Mouse (Mus musculus): ENCODE measurements around the gene Ap1ar. TPM values are rescaled to one million over a fixed set of nuclear protein-coding genes. Genes with fewer than 3 reads are reported as not detected.

The Ap1ar gene
- polyA plus RNA-seq, 1 experiment from 2014 or later = 19.7 TPM

GRCm38 (mm10) chr3:127837972-127838644 is 785 bp upstream of the Ap1ar start:
- peak overlapping the region; percentile 97 for H3K27ac ChIP-seq
- WGBS (ENCODE audit: insufficient replicate concordance) = 25% methylated on average over 8 of the region's 8 CpGs
- H3K9ac ChIP-seq = peak overlapping the region; percentile 88
- no peaks in the 10 kb centered on the region for H3K9me3 ChIP-seq (replicated peaks)
- H3K27me3 ChIP-seq = no peaks in the 10 kb centered on the region
- H3K4me1 ChIP-seq (replicated peaks) = peaks cover 52% of the 10 kb centered on the region
- H3K36me3 ChIP-seq = 0 out of 2 replicates have a peak, but pooled peaks cover under 1% of the 10 kb centered on the region
- H3K4me2 ChIP-seq = peak overlapping the region; percentile 89
- ATAC-seq (ENCODE audit: low read depth) (no peak), DNase-seq (no peak)
- H3K4me3 ChIP-seq (replicated peaks) = peak overlapping the region; percentile 85

- peaks cover 10% of the 10 kb centered on the region; the same call in 1 of the 2 replicates for H3K36me3 ChIP-seq
- H3K4me3 ChIP-seq (replicated peaks) = peak overlapping the region; percentile 85
- peak overlapping the region; percentile 88 for H3K9ac ChIP-seq
- under 1% methylated on average over 17 of the region's 17 CpGs for WGBS (ENCODE audit: insufficient replicate concordance)
- H3K9me3 ChIP-seq (replicated peaks) = no peaks in the 10 kb centered on the region
- ATAC-seq (ENCODE audit: low read depth) (peak; percentile 48), DNase-seq (no peak)
- peaks cover 43% of the 10 kb centered on the region for H3K4me1 ChIP-seq (replicated peaks)
- no peaks in the 10 kb centered on the region for H3K27me3 ChIP-seq
- peak overlapping the region; percentile 89 for H3K4me2 ChIP-seq
- H3K27ac ChIP-seq = peak overlapping the region; percentile 81
These were observed 547 bp downstream of the Ap1ar start for GRCm38 (mm10) chr3:127836798-127837153.

- Histone ChIP-seq H3K9me3 (replicated peaks) (no peaks in the 10 kb centered on the region), H3K9ac (peak overlapping the region; percentile 88; the same call in 1 of the 2 replicates), H3K27me3 (no peaks in the 10 kb centered on the region), H3K27ac (no peak overlapping the region), H3K4me3 (replicated peaks) (peak overlapping the region; percentile 85), H3K4me1 (replicated peaks) (peaks cover 43% of the 10 kb centered on the region), H3K36me3 (peaks cover 10% of the 10 kb centered on the region; the same call in 1 of the 2 replicates), H3K4me2 (peak overlapping the region; percentile 89)
- 52% methylated on average over 6 of the region's 6 CpGs for WGBS (ENCODE audit: insufficient replicate concordance)
- ATAC-seq (ENCODE audit: low read depth) (no peak), DNase-seq (no peak)
These were observed 1.7 kb downstream of the Ap1ar start for GRCm38 (mm10) chr3:127835594-127835993.

- WGBS (ENCODE audit: insufficient replicate concordance) = 71% methylated on average over 4 of the region's 4 CpGs
- Histone ChIP-seq H3K4me1 (replicated peaks) (peaks cover 38% of the 10 kb centered on the region), H3K4me3 (replicated peaks) (no peak overlapping the region), H3K9me3 (replicated peaks) (no peaks in the 10 kb centered on the region), H3K36me3 (peaks cover 10% of the 10 kb centered on the region; the same call in 1 of the 2 replicates), H3K9ac (no peak overlapping the region), H3K27me3 (no peaks in the 10 kb centered on the region), H3K4me2 (no peak overlapping the region), H3K27ac (no peak overlapping the region)
- DNase-seq = no peak
- ATAC-seq (ENCODE audit: low read depth) = no peak
These were observed 3.3 kb downstream of the Ap1ar start for GRCm38 (mm10) chr3:127834040-127834439.

GRCm38 (mm10) chr3:127831079-127831478 is 6.2 kb downstream of the Ap1ar start:
- no peaks in the 10 kb centered on the region for H3K27me3 ChIP-seq
- H3K36me3 ChIP-seq = peaks cover 10% of the 10 kb centered on the region; the same call in 1 of the 2 replicates
- WGBS (ENCODE audit: insufficient replicate concordance) = 55% methylated on average over 6 of the region's 6 CpGs
- H3K27ac ChIP-seq = no peak overlapping the region
- no peak overlapping the region for H3K9ac ChIP-seq
- DNase-seq (no peak), ATAC-seq (ENCODE audit: low read depth) (no peak; the same call in 1 of the 2 replicates)
- H3K4me3 ChIP-seq (replicated peaks) = no peak overlapping the region
- H3K4me1 ChIP-seq (replicated peaks) = peaks cover 31% of the 10 kb centered on the region
- no peaks in the 10 kb centered on the region for H3K9me3 ChIP-seq (replicated peaks)
- no peak overlapping the region for H3K4me2 ChIP-seq

GRCm38 (mm10) chr3:127830183-127830582 is 7.1 kb downstream of the Ap1ar start:
- ATAC-seq (ENCODE audit: low read depth) (no peak), DNase-seq (no peak)
- H3K36me3 ChIP-seq = peaks cover 10% of the 10 kb centered on the region; the same call in 1 of the 2 replicates
- no peak overlapping the region for H3K4me3 ChIP-seq (replicated peaks)
- H3K9ac ChIP-seq = no peak overlapping the region
- no peaks in the 10 kb centered on the region for H3K27me3 ChIP-seq
- H3K4me1 ChIP-seq (replicated peaks) = peaks cover 28% of the 10 kb centered on the region
- H3K4me2 ChIP-seq = no peak overlapping the region
- H3K9me3 ChIP-seq (replicated peaks) = no peaks in the 10 kb centered on the region
- 84% methylated on average over 10 of the region's 10 CpGs for whole genome bisulfite sequencing (ENCODE audit: insufficient replicate concordance)
- no peak overlapping the region for H3K27ac ChIP-seq

- H3K9ac ChIP-seq = no peak overlapping the region
- H3K27me3 ChIP-seq = no peaks in the 10 kb centered on the region
- DNase-seq = no peak
- no peak for ATAC-seq (ENCODE audit: low read depth)
- H3K4me2 ChIP-seq = no peak overlapping the region
- WGBS (ENCODE audit: insufficient replicate concordance) = 74% methylated on average over 7 of the region's 7 CpGs
- no peak overlapping the region for H3K4me3 ChIP-seq (replicated peaks)
- H3K27ac ChIP-seq = no peak overlapping the region
- H3K9me3 ChIP-seq (replicated peaks) = no peaks in the 10 kb centered on the region
- peaks cover 34% of the 10 kb centered on the region for H3K4me1 ChIP-seq (replicated peaks)
- H3K36me3 ChIP-seq = peaks cover 7% of the 10 kb centered on the region
These were observed 10.2 kb downstream of the Ap1ar start for GRCm38 (mm10) chr3:127827123-127827522.

GRCm38 (mm10) chr3:127826503-127826902 is 10.8 kb downstream of the Ap1ar start:
- H3K4me2 ChIP-seq = no peak overlapping the region
- no peak for DNase-seq
- 88% methylated on average over 7 of the region's 7 CpGs for WGBS (ENCODE audit: insufficient replicate concordance)
- H3K4me1 ChIP-seq (replicated peaks) = peaks cover 37% of the 10 kb centered on the region
- peaks cover 12% of the 10 kb centered on the region for H3K36me3 ChIP-seq
- H3K27ac ChIP-seq = no peak overlapping the region
- no peak for ATAC-seq (ENCODE audit: low read depth)
- H3K9ac ChIP-seq = no peak overlapping the region
- no peaks in the 10 kb centered on the region for H3K9me3 ChIP-seq (replicated peaks)
- no peak overlapping the region for H3K4me3 ChIP-seq (replicated peaks)
- H3K27me3 ChIP-seq = no peaks in the 10 kb centered on the region

- ATAC-seq (ENCODE audit: low read depth) = no peak
- H3K27me3 ChIP-seq = no peaks in the 10 kb centered on the region
- peaks cover 28% of the 10 kb centered on the region for H3K36me3 ChIP-seq
- H3K4me1 ChIP-seq (replicated peaks) = peaks cover 52% of the 10 kb centered on the region
- no peak overlapping the region for H3K9ac ChIP-seq
- H3K4me2 ChIP-seq = no peak overlapping the region
- no peak overlapping the region for H3K4me3 ChIP-seq (replicated peaks)
- H3K9me3 ChIP-seq (replicated peaks) = no peaks in the 10 kb centered on the region
- 0 out of 2 replicates have a peak overlapping the region, but pooled peaks have one; percentile 9 for H3K27ac ChIP-seq
- no peak for DNase-seq
- WGBS (ENCODE audit: insufficient replicate concordance) = 74% methylated on average over 17 of the region's 17 CpGs
These were observed 13.1 kb downstream of the Ap1ar start for GRCm38 (mm10) chr3:127823886-127824863.

GRCm38 (mm10) chr3:127821209-127821608 is 16.1 kb downstream of the Ap1ar start:
- ATAC-seq (ENCODE audit: low read depth) (peak; percentile 29; the same call in 1 of the 2 replicates), DNase-seq (no peak)
- Histone ChIP-seq H3K4me2 (no peak overlapping the region), H3K4me3 (replicated peaks) (no peak overlapping the region), H3K9me3 (replicated peaks) (no peaks in the 10 kb centered on the region), H3K9ac (no peak overlapping the region), H3K4me1 (replicated peaks) (peaks cover 51% of the 10 kb centered on the region), H3K27ac (no peak overlapping the region), H3K36me3 (peaks cover 42% of the 10 kb centered on the region), H3K27me3 (no peaks in the 10 kb centered on the region)
- WGBS (ENCODE audit: insufficient replicate concordance) = 40% methylated on average over 5 of the region's 5 CpGs

- Histone ChIP-seq H3K4me3 (replicated peaks) (no peak overlapping the region), H3K36me3 (peaks cover 42% of the 10 kb centered on the region), H3K27me3 (no peaks in the 10 kb centered on the region), H3K9ac (no peak overlapping the region), H3K4me2 (no peak overlapping the region), H3K27ac (no peak overlapping the region; the same call in 1 of the 2 replicates), H3K9me3 (replicated peaks) (no peaks in the 10 kb centered on the region), H3K4me1 (replicated peaks) (peaks cover 46% of the 10 kb centered on the region)
- 81% methylated on average over 1 of the region's 1 CpGs for WGBS (ENCODE audit: insufficient replicate concordance)
- DNase-seq (no peak), ATAC-seq (ENCODE audit: low read depth) (no peak)
These were observed 16.9 kb downstream of the Ap1ar start for GRCm38 (mm10) chr3:127820400-127820799.
